Mouse (Mus musculus) heart, embryonic 10.5 days (tissue): ENCODE data around the gene Smad3. TPM values are rescaled to one million over a fixed set of nuclear protein-coding genes. Genes with fewer than 3 reads are reported as not detected.

ENCODE experiments used
- DNase-seq: peaks from one replicate; pipeline ENCODE4 v3.0.0-alpha.2; 2017; ENCODE audit warnings: low spot score
- H3K27ac ChIP-seq: fragments of 300-500 bp; sonication (generic); 2 replicates; pipeline ENCODE4 v1.5.1; 2016; ENCODE audit warnings: mild to moderate bottlenecking
- H3K27me3 ChIP-seq: fragments of 300-500 bp; sonication (generic); 2 replicates; pipeline ENCODE4 v1.6.1; 2016; ENCODE audit warnings: mild to moderate bottlenecking; ENCODE audit not compliant: poor library complexity, insufficient read depth, severe bottlenecking
- H3K36me3 ChIP-seq: fragments of 300-500 bp; sonication (generic); 2 replicates; pipeline ENCODE4 v1.6.1; 2016; ENCODE audit warnings: mild to moderate bottlenecking, moderate library complexity
- H3K4me1 ChIP-seq: fragments of 300-500 bp; sonication (generic); 2 replicates; pipeline ENCODE4 v1.6.1; 2016; ENCODE audit warnings: mild to moderate bottlenecking
- H3K4me3 ChIP-seq: fragments of 300-500 bp; sonication (generic); 2 replicates; pipeline ENCODE4 v1.5.1; 2016; ENCODE audit warnings: mild to moderate bottlenecking, moderate library complexity
- H3K9me3 ChIP-seq: fragments of 300-500 bp; sonication (generic); 2 replicates; pipeline ENCODE4 v1.6.1; 2016; ENCODE audit warnings: mild to moderate bottlenecking, moderate library complexity
- WGBS: fragments of 180-500 bp; shearing (Covaris S2); methylation state at CpG from one replicate; pipeline ENCODE4 v1.1.7; 2016; 5-methylcytosine and 5-hydroxymethylcytosine counted together
- polyA plus RNA-seq: library from polyadenylated mRNA; unstranded; fragments of >200 nt; fragmentation: Nextera tagmentation; extraction: Ambion mirVana; gene quantifications from 2 replicates; pipeline ENCODE4 v1.2.1, GENCODE M21; 2016

Smad3 gene
- polyA plus RNA-seq, 1 experiment from 2014 or later, result 20.0 TPM

DNA sequence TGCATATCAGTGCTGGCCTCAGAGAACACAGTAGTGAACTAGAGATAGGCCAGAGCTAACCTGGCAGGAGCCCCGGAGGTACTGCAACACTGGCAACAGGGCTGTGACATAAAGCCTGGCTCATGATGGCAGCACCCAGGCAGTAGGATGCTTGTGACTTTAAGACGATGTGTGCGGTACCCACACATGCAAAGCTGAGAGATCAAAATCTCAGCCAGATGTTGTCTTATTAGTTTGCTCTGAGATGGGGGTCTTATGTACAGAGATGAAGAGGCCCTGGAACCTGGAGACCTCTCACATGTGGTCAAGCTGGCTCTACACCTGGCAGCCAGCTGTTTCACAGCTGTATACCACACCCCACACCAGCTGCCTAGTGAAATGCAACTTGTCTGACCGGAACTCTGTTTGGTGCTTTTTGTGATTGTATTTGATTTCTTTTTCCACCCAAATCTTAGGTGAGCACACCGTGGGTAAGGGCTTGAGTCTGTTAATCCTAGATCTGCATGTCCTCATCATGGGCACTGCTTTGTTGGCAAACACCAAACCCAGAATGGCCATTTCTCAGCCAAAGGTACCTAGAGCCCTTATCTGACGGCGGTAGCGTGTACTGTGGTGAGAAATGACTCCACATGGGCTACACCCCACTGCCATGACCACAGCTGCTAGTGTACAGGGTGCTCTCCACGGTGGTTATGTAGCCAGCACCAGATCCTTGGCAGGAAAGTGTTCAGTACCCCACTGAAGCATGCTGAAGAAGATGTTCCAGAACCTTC is 49.8 kb downstream of the Smad3 start:
- no peak overlapping the region for H3K4me3 ChIP-seq
- 0 out of 2 replicates have a peak overlapping the region, but pooled peaks have one; percentile 16 for H3K27ac ChIP-seq
- H3K36me3 ChIP-seq, result peaks cover 25% of the 10 kb centered on the region
- 90% methylated on average over 9 of the region's 9 CpGs for WGBS
- DNase-seq, result no peak
- no peaks in the 10 kb centered on the region for H3K9me3 ChIP-seq
- H3K27me3 ChIP-seq, result no peaks in the 10 kb centered on the region
- H3K4me1 ChIP-seq, result peaks cover 80% of the 10 kb centered on the region

DNA sequence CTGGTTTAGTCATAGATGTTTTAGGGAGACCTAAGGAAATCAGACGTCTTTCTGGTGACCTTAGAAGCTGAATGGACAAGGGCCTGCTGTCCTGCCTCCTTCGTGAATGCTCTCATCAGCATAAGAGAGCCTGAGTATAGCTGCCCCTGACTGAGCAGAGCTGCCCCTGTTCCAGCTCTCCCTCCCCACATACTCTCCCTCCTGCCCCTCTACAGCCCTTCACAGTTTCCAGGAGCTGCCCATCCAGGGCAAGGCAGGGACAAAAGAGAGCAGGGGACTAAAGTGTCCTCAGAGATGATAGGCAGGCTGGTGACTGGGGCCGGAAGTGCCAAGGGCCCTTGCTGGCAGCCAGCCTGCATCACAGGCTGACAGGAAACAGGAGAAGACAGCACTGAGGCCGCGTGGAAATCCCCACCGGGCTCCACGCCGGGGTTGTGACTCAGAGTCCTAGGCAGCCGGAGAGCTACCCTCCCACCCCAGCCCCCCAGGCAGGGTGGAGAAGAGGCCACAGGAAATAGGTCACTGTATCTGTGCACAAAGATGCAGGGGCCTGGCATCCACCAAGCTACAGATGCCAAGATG is 51.6 kb downstream of the Smad3 start:
- H3K36me3 ChIP-seq, result peaks cover 22% of the 10 kb centered on the region
- DNase-seq, result no peak

DNA sequence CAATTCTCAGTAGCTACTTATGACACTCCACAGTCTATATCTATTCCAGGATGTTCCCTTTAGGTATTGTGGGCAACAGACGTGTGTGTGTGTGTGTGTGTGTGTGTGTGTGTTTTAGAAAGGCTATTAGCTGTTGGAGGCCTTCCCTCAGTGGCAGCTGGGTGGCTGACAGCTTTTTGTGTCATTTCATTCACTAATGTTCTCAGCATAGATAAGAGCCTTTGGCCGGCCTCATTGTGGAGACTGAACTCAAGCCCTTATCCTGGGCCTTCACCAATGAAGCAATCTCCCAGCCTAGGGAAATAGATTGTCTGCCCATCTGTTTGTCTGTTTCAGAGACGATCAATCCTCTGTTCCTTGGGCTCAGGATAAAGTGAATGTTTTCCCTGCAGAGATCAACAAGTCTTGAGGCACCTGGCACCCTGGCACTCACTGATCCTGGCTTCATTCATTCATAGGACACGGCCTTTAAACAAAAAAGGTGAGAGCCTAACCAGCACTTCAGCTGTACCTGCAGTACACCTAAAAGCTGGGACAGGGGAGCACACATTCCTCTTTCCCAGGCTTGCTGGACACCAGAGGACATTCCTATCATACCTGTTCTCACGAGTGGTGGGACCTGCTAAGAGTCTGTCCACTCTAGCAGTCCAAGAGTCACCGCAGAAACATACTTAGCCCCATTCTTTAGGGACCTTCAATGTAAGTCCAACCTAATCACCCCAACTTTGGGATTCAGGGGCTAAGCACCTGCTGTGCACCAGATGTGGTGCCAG is 52.6 kb downstream of the Smad3 start:
- 41% methylated on average over 6 of the region's 6 CpGs for WGBS
- Histone ChIP-seq H3K4me1 (peaks cover 84% of the 10 kb centered on the region), H3K27ac (peak overlapping the region; percentile 38), H3K27me3 (no peaks in the 10 kb centered on the region), H3K4me3 (no peak overlapping the region), H3K9me3 (no peaks in the 10 kb centered on the region), H3K36me3 (peaks cover 17% of the 10 kb centered on the region)
- DNase-seq, result no peak

More for the DNA sequence above, 51.6 kb downstream of the Smad3 start:
- H3K27me3 ChIP-seq, result no peaks in the 10 kb centered on the region
- H3K27ac ChIP-seq, result peak overlapping the region; percentile 83
- 14% methylated on average over 9 of the region's 9 CpGs for WGBS
- H3K4me1 ChIP-seq, result peaks cover 80% of the 10 kb centered on the region
- no peak overlapping the region for H3K4me3 ChIP-seq
- no peaks in the 10 kb centered on the region for H3K9me3 ChIP-seq

DNA sequence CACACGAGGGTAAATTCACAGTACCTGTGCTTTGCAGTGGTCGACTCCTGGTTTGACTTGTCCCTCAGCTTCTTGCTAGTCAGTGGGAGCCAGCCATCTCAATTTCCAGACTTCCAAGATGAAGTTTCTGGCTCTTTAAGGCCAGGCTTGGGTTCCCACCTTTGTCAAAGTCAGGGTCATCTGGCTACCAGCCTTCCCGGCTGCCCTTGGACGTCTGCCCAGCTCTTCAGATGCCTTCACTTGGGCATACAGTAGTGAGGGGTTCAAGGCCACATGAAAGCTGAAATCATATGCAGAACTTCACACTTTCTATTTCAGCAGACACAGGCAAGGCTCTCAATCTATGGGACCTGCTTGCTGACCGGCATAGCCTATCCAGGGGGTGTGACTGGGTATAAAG is 53.7 kb downstream of the Smad3 start:
- Histone ChIP-seq H3K27ac (0 out of 2 replicates have a peak overlapping the region, but pooled peaks have one; percentile 18), H3K4me3 (no peak overlapping the region), H3K9me3 (no peaks in the 10 kb centered on the region), H3K4me1 (peaks cover 94% of the 10 kb centered on the region), H3K27me3 (no peaks in the 10 kb centered on the region), H3K36me3 (peaks cover 7% of the 10 kb centered on the region)
- WGBS, result 74% methylated on average over 5 of the region's 5 CpGs
- no peak for DNase-seq

DNA sequence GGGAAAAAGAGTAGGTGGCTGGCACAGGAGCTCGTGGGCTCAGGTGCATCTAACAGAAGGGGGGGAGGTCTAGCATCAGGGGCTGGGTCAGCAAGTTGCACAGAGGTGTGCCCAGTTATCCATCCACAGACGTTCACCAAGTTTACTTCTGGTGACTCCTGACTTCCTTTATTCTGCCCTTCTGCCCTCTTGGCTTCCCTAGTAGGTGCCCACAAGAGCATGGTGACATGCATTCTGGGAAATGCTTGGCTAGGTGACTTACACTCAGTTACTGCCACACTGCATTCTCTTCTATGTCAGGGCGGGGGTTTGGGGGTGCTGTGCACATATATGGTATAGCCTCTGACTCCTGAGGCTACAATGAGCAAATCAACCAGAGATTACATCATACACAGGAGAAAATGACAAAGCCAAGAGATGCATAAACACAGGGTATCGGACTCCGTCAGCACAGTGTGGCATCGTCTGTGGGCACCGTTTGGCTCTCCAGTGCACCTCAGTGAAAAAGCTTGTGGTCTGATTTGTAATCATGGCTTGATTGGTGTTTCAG is 54.5 kb downstream of the Smad3 start:
- no peaks in the 10 kb centered on the region for H3K27me3 ChIP-seq
- no peak for DNase-seq
- peaks cover 95% of the 10 kb centered on the region for H3K4me1 ChIP-seq
- no peaks in the 10 kb centered on the region for H3K9me3 ChIP-seq
- peaks cover 4% of the 10 kb centered on the region; the same call in 1 of the 2 replicates for H3K36me3 ChIP-seq
- H3K27ac ChIP-seq, result no peak overlapping the region
- no peak overlapping the region for H3K4me3 ChIP-seq
- 88% methylated on average over 7 of the region's 7 CpGs for WGBS

DNA sequence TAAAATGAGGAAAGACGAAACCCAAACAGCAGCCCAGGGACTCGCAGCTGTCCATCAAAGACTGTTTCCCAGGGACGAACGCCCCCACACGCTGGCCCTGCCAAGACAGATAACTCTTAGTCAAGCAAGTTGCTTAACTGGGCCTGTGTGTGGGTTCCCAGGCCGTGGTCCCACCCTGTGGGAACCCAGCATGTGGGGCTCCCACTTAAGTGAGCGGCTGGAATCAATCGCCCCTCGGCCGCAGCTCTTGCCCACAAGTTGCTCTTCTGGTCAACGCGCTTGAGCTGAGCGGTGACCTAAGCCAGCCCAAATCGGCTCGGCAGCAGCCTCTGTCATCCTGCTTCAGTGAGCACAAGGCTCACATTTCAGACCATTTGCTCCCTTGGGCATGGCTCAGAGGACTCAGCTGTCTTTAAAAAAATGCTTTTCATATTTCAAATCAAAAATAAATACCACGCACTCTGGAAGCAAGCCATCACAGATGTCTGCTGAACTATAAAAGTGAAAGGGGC is 55.2 kb downstream of the Smad3 start:
- 47% methylated on average over 16 of the region's 16 CpGs for WGBS
- H3K36me3 ChIP-seq, result peaks cover 4% of the 10 kb centered on the region; the same call in 1 of the 2 replicates
- no peak for DNase-seq
- no peaks in the 10 kb centered on the region for H3K27me3 ChIP-seq
- H3K9me3 ChIP-seq, result no peaks in the 10 kb centered on the region
- H3K4me1 ChIP-seq, result peaks cover 95% of the 10 kb centered on the region
- H3K4me3 ChIP-seq, result no peak overlapping the region
- H3K27ac ChIP-seq, result peak overlapping the region; percentile 42; the same call in 1 of the 2 replicates

DNA sequence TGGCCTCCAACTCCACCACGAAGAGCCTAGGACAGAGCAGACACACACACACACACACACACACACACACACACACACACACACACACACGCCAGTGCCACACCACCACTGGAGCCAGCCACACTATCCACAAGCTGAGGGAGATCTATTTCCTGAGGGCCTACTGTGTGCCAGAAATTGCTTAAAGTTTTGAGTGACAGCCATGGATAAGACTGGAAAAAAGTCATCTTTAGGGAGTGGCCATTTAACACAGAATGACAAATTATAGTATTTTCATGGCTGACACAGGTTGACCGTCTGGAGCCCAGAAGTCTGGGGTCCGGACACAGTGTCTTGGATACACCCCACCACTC is 55.9 kb downstream of the Smad3 start:
- Histone ChIP-seq H3K4me1 (peaks cover 95% of the 10 kb centered on the region), H3K36me3 (peaks cover 4% of the 10 kb centered on the region; the same call in 1 of the 2 replicates), H3K27ac (peak overlapping the region; percentile 49; the same call in 1 of the 2 replicates), H3K9me3 (no peaks in the 10 kb centered on the region), H3K4me3 (no peak overlapping the region), H3K27me3 (no peaks in the 10 kb centered on the region)
- no peak for DNase-seq
- WGBS, result 83% methylated on average over 4 of the region's 4 CpGs

DNA sequence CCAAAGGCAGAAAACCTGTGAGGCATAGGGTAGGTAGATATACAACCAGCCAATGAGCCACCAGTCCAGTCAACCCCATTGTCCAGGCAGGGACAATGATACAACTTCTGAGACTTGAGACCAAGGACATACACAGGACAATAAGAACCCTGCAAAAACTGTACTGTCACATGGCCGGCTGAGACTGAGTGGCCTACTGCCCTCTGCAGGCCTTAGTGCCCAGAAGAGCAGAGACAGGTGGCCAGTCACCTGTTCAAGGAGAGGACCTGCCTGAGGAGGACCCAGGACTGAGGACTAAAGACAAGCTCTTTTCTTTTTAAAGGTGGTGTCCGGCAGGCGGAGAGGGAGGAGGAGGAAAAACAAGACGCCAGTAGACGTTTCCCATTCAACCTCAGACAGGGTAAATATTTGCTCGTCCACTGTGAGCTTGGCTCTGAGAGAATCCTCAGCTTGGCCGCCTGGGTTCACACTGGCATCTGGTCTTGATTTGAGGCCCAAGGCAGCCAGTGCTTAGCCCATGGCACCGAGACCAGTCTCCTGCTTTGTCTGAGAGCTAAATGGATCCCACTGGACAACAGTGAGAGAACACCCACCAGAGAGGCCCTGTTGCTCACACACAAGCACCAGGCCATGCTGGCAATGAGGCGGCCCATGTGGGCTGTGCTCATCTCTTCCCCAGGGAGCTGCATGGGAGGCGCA is 56.4 kb downstream of the Smad3 start:
- no peaks in the 10 kb centered on the region for H3K27me3 ChIP-seq
- peak overlapping the region; percentile 49 for H3K27ac ChIP-seq
- peaks cover 4% of the 10 kb centered on the region; the same call in 1 of the 2 replicates for H3K36me3 ChIP-seq
- no peak for DNase-seq
- H3K4me1 ChIP-seq, result peaks cover 95% of the 10 kb centered on the region
- H3K4me3 ChIP-seq, result no peak overlapping the region
- WGBS, result 80% methylated on average over 10 of the region's 10 CpGs
- H3K9me3 ChIP-seq, result no peaks in the 10 kb centered on the region

DNA sequence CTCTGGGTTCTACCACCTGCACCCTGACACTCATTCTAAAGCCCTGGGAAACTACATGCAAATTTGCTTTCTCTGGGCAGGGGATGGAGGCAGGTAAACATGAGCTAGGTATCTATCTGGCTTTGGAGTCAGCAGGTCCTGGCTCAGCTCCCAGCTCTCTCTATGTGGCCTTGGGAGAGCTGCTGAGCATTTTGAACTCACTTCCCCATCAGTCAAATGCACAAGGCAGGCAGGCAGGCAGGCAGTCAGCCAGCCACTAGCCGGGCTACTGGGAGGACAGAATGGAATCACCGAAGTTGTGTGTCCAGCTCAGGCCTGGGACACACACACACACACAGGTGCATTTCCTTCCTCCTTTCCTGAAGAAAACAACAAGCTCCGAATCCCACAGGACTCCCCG is 58.6 kb downstream of the Smad3 start:
- no peak overlapping the region for H3K4me3 ChIP-seq
- peaks cover 74% of the 10 kb centered on the region for H3K4me1 ChIP-seq
- H3K27ac ChIP-seq, result peak overlapping the region; percentile 87
- H3K36me3 ChIP-seq, result peaks cover 4% of the 10 kb centered on the region; the same call in 1 of the 2 replicates
- DNase-seq, result no peak
- H3K9me3 ChIP-seq, result no peaks in the 10 kb centered on the region
- no peaks in the 10 kb centered on the region for H3K27me3 ChIP-seq
- 69% methylated on average over 4 of the region's 4 CpGs for WGBS

DNA sequence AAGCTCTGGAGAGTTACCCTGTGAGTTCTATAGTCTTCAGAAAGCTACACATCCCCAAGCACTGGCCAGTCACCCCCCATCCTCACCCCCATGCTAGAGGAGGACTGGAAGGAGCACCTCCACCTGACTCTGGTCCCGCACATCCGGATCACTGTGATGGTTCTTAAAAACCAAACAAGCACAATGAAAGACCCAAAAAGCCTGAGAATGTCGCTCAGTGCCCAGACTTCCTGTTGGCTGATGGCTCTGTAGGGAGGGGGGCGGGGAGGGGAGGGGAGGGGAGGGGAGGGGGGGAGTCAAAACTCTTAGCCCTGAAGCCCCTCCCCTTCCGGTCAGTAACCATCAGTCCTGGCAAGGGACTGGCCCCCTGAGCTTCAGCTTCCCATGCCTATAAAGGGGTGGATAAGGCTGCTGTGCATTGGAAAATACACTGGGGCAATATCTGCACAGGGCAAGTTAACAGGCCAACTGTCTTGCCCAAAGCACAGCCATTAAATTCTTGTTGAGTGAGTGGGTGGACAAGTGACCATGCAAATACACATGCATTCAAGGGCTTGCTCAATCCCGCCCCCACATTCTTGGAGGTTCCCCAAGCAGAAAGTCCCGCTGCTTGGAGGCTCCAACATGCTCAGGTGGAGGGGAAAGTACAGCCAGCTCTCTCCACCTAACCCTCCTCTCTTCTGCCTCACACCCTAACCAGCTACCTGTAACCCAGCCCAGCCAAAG is 59.3 kb downstream of the Smad3 start:
- Histone ChIP-seq H3K36me3 (peaks cover 2% of the 10 kb centered on the region; the same call in 1 of the 2 replicates), H3K27ac (peak overlapping the region; percentile 87), H3K27me3 (no peaks in the 10 kb centered on the region), H3K4me1 (peaks cover 70% of the 10 kb centered on the region), H3K9me3 (no peaks in the 10 kb centered on the region), H3K4me3 (peak overlapping the region; percentile 10; the same call in 1 of the 2 replicates)
- 61% methylated on average over 6 of the region's 7 CpGs for WGBS
- DNase-seq, result no peak

DNA sequence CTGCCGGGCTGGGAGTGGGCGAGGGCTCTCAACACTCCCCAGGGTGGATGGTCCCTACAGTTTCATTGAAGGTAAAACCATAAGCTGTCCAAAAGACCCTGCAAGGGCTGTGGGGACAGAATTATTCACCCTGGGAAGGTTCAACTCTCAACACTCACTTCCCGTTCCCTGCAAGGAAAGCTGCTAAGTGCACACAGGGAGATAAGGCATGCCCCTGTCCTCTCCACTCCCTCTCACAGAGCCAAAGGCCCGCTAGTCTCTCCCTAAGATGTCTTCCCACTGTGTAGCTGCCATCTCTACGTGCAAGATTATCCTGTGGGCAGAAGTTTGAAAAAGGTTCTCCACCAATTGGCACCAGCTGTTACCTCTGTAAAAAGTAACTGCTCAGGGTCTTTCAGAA is 60.2 kb downstream of the Smad3 start:
- peak overlapping the region; percentile 10; the same call in 1 of the 2 replicates for H3K4me3 ChIP-seq

More for the DNA sequence above, 60.2 kb downstream of the Smad3 start:
- H3K27me3 ChIP-seq, result no peaks in the 10 kb centered on the region
- no peaks in the 10 kb centered on the region for H3K36me3 ChIP-seq
- DNase-seq, result no peak
- no peaks in the 10 kb centered on the region for H3K9me3 ChIP-seq
- H3K27ac ChIP-seq, result peak overlapping the region; percentile 87
- peaks cover 61% of the 10 kb centered on the region for H3K4me1 ChIP-seq
- WGBS, result 14% methylated on average over 5 of the region's 5 CpGs
